Mouse (Mus musculus): ENCODE data around the gene Nckap5. TPM values are rescaled to one million over a fixed set of nuclear protein-coding genes. Genes with fewer than 3 reads are reported as not detected.

The Nckap5 gene
- total and polyA plus RNA-seq, 3 experiments = not detected

- DNase-seq (ENCODE audit: low read depth, low spot score) = no peak
- no peaks in the 10 kb centered on the region for H3K4me1 ChIP-seq (ENCODE audit: control insufficient read depth in 1 of 2, insufficient read depth in 2 of 2, low read length in 2 of 2)
- no peaks in the 10 kb centered on the region for H3K79me2 ChIP-seq (ENCODE audit: control insufficient read depth, insufficient read depth, low read length, poor library complexity)
- no peak overlapping the region for H3K27ac ChIP-seq (ENCODE audit: control insufficient read depth, low read depth, low read length)
- TF ChIP-seq MXI1 (IDR thresholded peaks at IDR 0.05; ENCODE audit: low read depth, low read length) = no peak
- TF ChIP-seq POLR2AphosphoS5 (IDR thresholded peaks at IDR 0.05; ENCODE audit: borderline replicate concordance, low read depth, low read length) = no peak
- TF ChIP-seq TAL1 (IDR thresholded peaks at IDR 0.05; ENCODE audit: low read length) = no peak
- TF ChIP-seq HCFC1 (IDR thresholded peaks at IDR 0.05; ENCODE audit: low read depth, low read length) = no peak
- no peak for TF ChIP-seq POLR2AphosphoS2 (IDR thresholded peaks at IDR 0.05; ENCODE audit: low read length)
- no peak for TF ChIP-seq POLR2A (IDR thresholded peaks at IDR 0.05; ENCODE audit: control insufficient read depth in 1 of 2, insufficient read depth in 1 of 2, low read depth in 1 of 2, low read length in 2 of 2, poor library complexity in 1 of 2)
- no peak for TF ChIP-seq USF2 (IDR thresholded peaks at IDR 0.05; ENCODE audit: borderline replicate concordance in 1 of 2, insufficient read depth in 1 of 2, low read depth in 1 of 2, low read length in 2 of 2)
- no peak for TF ChIP-seq RAD21 (IDR thresholded peaks at IDR 0.05; ENCODE audit: low read depth, low read length)
- TF ChIP-seq RCOR1 (IDR thresholded peaks at IDR 0.05; ENCODE audit: low read depth, low read length) = no peak
- no peaks in the 10 kb centered on the region for H3K36me3 ChIP-seq (ENCODE audit: control insufficient read depth in 1 of 2, insufficient read depth in 2 of 2, low read length in 2 of 2)
- H3K4me3 ChIP-seq (ENCODE audit: control insufficient read depth in 1 of 2, insufficient read depth in 1 of 2, low read depth in 2 of 2, low read length in 2 of 2) = no peak overlapping the region
- no peak overlapping the region for H3K9ac ChIP-seq (ENCODE audit: control insufficient read depth, low read depth, low read length, poor library complexity, severe bottlenecking)
- H3K9me3 ChIP-seq (replicated peaks; ENCODE audit: insufficient read depth, low read length) = no peaks in the 10 kb centered on the region
- no peaks in the 10 kb centered on the region for H3K27me3 ChIP-seq (ENCODE audit: control insufficient read depth in 1 of 2, insufficient read depth in 2 of 2, low read length in 2 of 2)
These were observed 386.7 kb downstream of the Nckap5 start for GRCm38 (mm10) chr1:126443890-126444289.

- no peaks in the 10 kb centered on the region for H3K9me3 ChIP-seq (replicated peaks; ENCODE audit: insufficient read depth, low read length)
- H3K9ac ChIP-seq (ENCODE audit: control insufficient read depth, low read depth, low read length, poor library complexity, severe bottlenecking) = no peak overlapping the region
- H3K27me3 ChIP-seq (ENCODE audit: control insufficient read depth in 1 of 2, insufficient read depth in 2 of 2, low read length in 2 of 2) = no peaks in the 10 kb centered on the region
- no peak for TF ChIP-seq SIN3A (IDR thresholded peaks at IDR 0.05; ENCODE audit: low read length)
- no peaks in the 10 kb centered on the region for H3K4me1 ChIP-seq (ENCODE audit: control insufficient read depth in 1 of 2, insufficient read depth in 2 of 2, low read length in 2 of 2)
- H3K27ac ChIP-seq (ENCODE audit: control insufficient read depth, low read depth, low read length) = no peak overlapping the region
- H3K4me3 ChIP-seq (ENCODE audit: control insufficient read depth in 1 of 2, insufficient read depth in 1 of 2, low read depth in 2 of 2, low read length in 2 of 2) = no peak overlapping the region
- no peaks in the 10 kb centered on the region for H3K36me3 ChIP-seq (ENCODE audit: control insufficient read depth in 1 of 2, insufficient read depth in 2 of 2, low read length in 2 of 2)
- no peak for DNase-seq (ENCODE audit: low read depth, low spot score)
- H3K79me2 ChIP-seq (ENCODE audit: control insufficient read depth, insufficient read depth, low read length, poor library complexity) = no peaks in the 10 kb centered on the region
These were observed 387.9 kb downstream of the Nckap5 start for GRCm38 (mm10) chr1:126442723-126443122.

GRCm38 (mm10) chr1:126438000-126438572, 392.5 kb downstream of the Nckap5 start:
- H3K4me3 ChIP-seq (ENCODE audit: control insufficient read depth in 1 of 2, insufficient read depth in 1 of 2, low read depth in 2 of 2, low read length in 2 of 2) = no peak overlapping the region
- TF ChIP-seq MEF2A (IDR thresholded peaks at IDR 0.05; ENCODE audit: extremely low read depth, insufficient replicate concordance, low read depth, low read length, poor library complexity, severe bottlenecking) = no peak
- TF ChIP-seq CHD1 (IDR thresholded peaks at IDR 0.05; ENCODE audit: low read depth, low read length) = no peak
- no peak for TF ChIP-seq MXI1 (IDR thresholded peaks at IDR 0.05; ENCODE audit: low read depth, low read length)
- TF ChIP-seq MYC (IDR thresholded peaks at IDR 0.05; ENCODE audit: low read depth, low read length) = no peak
- TF ChIP-seq RAD21 (IDR thresholded peaks at IDR 0.05; ENCODE audit: low read depth, low read length) = no peak
- TF ChIP-seq ELF1 (IDR thresholded peaks at IDR 0.05; ENCODE audit: low read depth, low read length) = no peak
- TF ChIP-seq GABPA (IDR thresholded peaks at IDR 0.05; ENCODE audit: low read depth, low read length) = no peak
- TF ChIP-seq TAL1 (IDR thresholded peaks at IDR 0.05; ENCODE audit: low read length) = no peak
- TF ChIP-seq MAX (IDR thresholded peaks at IDR 0.05; ENCODE audit: low read length) = no peak
- no peak for TF ChIP-seq HCFC1 (IDR thresholded peaks at IDR 0.05; ENCODE audit: low read depth, low read length)
- no peak for TF ChIP-seq JUND (IDR thresholded peaks at IDR 0.05; ENCODE audit: low read depth, low read length)
- TF ChIP-seq MAZ (IDR thresholded peaks at IDR 0.05; ENCODE audit: low read depth, low read length) = no peak
- TF ChIP-seq NELFE (IDR thresholded peaks at IDR 0.05; ENCODE audit: low read depth, low read length) = no peak
- no peak for TF ChIP-seq SIN3A (IDR thresholded peaks at IDR 0.05; ENCODE audit: low read length)
- TF ChIP-seq EP300 (IDR thresholded peaks at IDR 0.05; ENCODE audit: low read depth in 1 of 2, low read length in 2 of 2) = no peak
- no peak overlapping the region for H3K9ac ChIP-seq (ENCODE audit: control insufficient read depth, low read depth, low read length, poor library complexity, severe bottlenecking)
- H3K36me3 ChIP-seq (ENCODE audit: control insufficient read depth in 1 of 2, insufficient read depth in 2 of 2, low read length in 2 of 2) = no peaks in the 10 kb centered on the region
- no peaks in the 10 kb centered on the region for H3K79me2 ChIP-seq (ENCODE audit: control insufficient read depth, insufficient read depth, low read length, poor library complexity)
- no peaks in the 10 kb centered on the region for H3K9me3 ChIP-seq (replicated peaks; ENCODE audit: insufficient read depth, low read length)
- no peaks in the 10 kb centered on the region for H3K27me3 ChIP-seq (ENCODE audit: control insufficient read depth in 1 of 2, insufficient read depth in 2 of 2, low read length in 2 of 2)
- no peak for DNase-seq (ENCODE audit: low read depth, low spot score)
- no peak overlapping the region for H3K27ac ChIP-seq (ENCODE audit: control insufficient read depth, low read depth, low read length)
- no peaks in the 10 kb centered on the region for H3K4me1 ChIP-seq (ENCODE audit: control insufficient read depth in 1 of 2, insufficient read depth in 2 of 2, low read length in 2 of 2)

Measured in MEL (cell line).